Mouse (Mus musculus) lung, adult 2 months (tissue): ENCODE measurements at regions not wholly inside any gene's neighbourhood (a gene's known extent, or its start where the extent isn't known, plus 50 kb on each side); places are given as distances from the start of the nearest gene placed in this dataset.

Source experiments
- CTCF ChIP-seq: fragments of 200-500 bp; IDR thresholded peaks from 2 replicates; pipeline ENCODE4 v1.5.1; 2011; ENCODE audit warnings: mild to moderate bottlenecking, low read length, control low read depth; ENCODE audit not compliant: insufficient read depth
- POLR2A ChIP-seq: fragments of 200-500 bp; IDR thresholded peaks from 2 replicates; pipeline ENCODE4 v1.6.1; 2011; ENCODE audit warnings: low read depth, mild to moderate bottlenecking, control low read depth, low read length, borderline replicate concordance; ENCODE audit errors: extremely low read depth

GRCm38 (mm10) chr5:148742158-148742835 is 186.8 kb downstream of the Katnal1 start:
- TF ChIP-seq CTCF, result no peak
- TF ChIP-seq POLR2A, result no peak
